Mouse (Mus musculus) spleen, adult 18-20 months (tissue): Measurements from ENCODE around the gene Ndel1.
A peak's percentile ranks its signal among the peaks of the same experiment; 100 is the strongest.
"Not testable (repeated sequence)": the region's sequence is repeated elsewhere in the genome, so short reads cannot be mapped to it uniquely, and the experiment has no call there.

Experiments used
- DNase-seq, 2 experiments: peaks; one replicate each; pipeline ENCODE4 v3.0.0; 2022; ENCODE audit warnings: mixed read lengths in 2 of 2

The Ndel1 gene

DNA sequence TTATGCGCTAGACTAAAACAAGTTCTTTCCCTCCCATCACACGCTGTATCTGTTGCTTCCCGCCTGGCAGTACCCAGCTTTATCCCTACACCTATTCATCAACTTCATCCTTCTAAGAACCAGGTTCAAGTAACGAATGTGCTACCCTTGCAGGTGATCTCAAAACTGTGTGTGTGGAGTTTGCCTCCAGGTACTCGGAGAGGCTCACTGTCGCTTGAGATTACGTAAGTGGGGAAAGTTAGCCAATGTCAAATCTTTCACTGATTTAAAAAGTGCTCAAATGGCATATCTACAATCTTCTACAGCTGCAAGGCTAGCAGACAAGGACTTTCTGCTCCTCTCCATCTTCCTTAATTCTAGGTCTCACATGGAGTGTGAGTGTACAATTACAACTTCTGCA, 20.8 kb downstream of the Ndel1 start:
- no peak for DNase-seq

DNA sequence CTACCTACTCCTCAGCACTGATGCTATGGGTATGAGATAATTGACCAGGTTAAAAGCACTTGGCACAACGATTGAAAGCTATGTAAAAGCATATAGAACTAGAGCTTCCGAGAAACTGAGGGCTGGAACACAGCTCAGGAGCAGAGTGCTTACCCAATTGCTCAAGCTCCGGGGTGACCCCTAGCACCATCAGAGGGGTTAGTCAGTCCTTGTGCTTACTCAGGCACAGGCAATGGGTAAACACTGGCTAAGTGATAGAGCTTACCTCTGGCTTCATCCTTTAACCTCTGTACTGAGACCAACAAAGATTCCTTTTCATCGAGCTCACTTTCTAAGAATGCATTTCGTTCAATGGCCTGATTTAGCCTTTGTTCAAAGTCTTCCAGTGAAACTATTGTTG, 32.1 kb downstream of the Ndel1 start:
- no peak for DNase-seq

DNA sequence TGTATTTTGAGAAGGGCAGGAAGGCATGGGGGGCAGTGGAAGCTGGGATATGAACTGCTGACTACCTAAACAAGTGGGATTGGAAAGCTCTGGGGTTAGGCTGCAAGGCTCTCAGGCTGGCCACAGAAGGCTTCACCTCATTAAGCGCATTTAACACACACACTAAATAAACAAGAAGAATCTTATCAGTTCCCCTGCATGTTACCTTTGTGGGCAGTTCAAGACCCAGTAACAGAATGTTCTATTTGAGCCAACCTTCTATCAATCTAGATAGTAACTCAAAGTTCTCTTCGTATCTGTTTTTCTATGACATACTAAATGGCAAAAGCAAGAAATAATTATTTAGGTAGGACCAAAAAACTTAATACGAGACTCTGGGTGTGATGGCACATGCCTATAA, 36.6 kb downstream of the Ndel1 start:
- no peak for DNase-seq

DNA sequence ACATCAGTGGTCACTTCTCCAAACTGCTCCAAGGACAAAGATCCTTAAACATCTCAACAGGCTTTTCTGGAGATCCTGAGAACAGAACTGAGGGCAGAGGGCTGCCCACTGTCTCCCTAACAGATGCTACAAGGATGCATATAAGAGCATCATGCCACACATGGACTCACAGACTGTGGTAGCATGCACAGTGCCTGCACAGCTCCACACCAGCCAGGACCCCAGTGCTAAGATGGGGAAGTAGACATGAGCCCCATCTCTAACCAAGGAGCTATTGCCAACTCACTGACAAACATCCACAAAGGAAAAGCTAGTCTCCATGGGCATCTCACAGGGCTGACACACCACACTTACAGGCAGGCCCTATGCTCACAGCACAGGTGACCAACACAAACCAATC, 38.1 kb downstream of the Ndel1 start:
- no peak for DNase-seq

DNA sequence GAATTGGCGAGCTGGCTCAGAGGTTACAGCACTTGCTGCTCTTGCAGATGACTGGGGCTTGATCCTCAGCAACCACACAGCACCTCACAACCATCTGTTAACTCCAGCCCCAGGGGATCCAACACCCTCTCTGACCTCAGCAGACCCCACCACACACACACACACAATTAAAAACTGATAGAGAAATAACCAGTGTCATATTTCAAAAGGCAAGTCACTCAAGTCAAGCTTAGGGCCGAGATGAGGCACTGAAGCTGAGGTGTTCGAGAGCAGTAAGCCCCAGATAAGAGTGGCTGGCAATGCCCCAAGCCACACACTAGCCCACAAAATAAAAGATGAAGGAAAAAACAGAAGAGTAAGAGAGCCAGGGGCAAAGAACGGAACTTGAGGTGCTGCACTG, 38.9 kb downstream of the Ndel1 start:
- DNase-seq: no peak

DNA sequence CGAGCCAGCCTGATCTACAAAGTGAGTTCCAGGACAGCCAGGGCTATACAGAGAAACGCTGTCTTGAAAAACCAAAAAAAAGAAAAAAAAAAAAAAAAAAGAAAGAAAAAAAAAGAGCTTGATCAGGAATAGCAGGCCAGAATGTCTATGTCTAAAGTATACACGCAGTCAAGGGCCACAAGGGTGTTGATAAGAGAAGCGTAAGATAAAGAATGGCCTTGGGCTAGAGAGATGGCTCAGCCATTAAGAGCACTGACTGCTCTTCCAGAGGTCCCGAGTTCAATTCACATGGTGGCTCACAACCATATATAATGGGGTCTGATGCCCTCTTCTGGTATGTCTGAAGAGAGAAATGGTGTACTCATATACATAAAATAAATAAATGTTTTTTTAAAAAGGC, 40.1 kb downstream of the Ndel1 start:
- DNase-seq: not testable (repeated sequence)

DNA sequence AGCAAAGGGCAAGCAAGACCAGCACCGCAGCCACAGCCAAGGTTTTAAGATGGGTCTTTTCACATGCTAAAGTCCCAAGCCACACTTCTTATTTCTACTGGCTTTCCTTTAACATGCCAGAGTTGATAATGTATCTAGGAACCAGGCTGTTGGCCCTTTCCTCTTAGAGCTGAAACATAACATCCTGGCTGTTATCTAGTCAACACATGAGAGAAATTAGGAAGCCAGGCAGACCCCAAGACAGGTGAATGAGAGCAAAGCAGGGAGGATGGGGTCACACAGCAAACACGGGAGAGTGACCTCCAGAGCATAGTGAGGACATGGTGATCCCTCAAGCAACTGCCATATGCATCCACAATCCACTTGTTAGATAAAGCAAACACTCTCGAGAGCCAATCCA, 44.9 kb downstream of the Ndel1 start:
- no peak for DNase-seq

DNA sequence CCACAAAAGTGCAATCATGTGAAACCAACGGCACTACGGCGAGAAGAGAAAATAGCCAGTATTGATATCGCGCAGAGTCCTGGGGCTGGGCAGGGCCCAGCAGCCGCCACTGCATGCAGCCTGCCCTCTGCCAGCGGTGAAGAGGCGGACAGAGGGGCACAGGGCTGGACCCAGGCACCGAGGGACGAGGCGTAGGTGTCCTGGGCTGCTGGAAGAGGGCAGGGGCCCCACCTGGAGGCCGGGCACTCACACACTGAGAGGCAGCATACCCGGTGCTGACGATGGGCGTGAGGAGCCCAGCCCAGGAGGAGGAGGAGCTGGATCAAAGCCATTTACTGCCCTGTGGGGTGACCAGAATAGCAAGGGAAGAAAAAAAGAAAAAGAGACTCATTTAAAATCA, 49.3 kb downstream of the Ndel1 start:
- DNase-seq: no peak

DNA sequence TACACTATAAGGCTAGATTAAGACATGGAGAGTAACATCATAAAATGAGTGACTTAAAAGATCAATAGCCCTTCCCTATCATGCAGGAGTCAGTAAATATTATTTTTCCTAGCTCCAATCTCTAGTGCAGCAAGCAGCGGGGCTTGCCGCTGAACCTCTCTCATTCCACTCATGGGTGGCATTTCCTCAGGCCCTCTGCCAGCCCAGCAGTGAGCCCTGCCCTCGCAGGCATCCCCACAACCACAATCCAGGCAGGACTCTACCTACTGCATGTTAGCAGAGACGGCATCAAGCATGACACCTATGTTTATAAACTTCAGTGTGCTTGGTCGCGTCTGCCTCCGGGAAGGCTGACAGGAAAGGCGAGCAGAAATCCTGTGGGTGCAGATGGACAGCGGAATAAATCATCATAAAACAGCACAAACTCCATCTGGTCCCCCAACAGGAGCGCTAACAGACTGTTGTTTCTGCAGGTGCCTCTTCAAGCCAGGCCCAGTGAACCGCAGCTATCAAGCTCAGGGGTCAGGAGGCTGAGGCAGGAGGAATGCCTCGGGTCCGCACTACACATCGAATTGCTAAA, 52.3 kb downstream of the Ndel1 start:
- DNase-seq: no peak

DNA sequence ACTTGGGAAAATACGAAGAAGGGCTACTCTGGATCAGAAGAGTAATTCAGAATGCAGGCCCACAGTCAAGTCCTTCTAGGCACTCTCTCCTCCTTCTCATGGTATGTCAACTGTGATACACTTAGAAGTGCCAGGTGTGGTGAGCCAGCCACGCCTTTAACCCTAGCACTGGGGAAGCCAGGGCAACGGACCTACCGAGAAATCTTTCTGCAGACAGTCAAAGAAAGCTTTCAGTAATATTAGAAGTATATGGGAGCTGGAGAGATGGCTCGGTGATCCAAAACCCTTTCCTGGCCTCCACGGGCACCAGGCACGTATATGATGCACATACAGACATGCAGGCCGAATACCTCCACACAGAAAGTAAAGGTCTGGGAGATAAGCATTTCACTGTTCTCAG, 53.2 kb downstream of the Ndel1 start:
- no peak for DNase-seq

DNA sequence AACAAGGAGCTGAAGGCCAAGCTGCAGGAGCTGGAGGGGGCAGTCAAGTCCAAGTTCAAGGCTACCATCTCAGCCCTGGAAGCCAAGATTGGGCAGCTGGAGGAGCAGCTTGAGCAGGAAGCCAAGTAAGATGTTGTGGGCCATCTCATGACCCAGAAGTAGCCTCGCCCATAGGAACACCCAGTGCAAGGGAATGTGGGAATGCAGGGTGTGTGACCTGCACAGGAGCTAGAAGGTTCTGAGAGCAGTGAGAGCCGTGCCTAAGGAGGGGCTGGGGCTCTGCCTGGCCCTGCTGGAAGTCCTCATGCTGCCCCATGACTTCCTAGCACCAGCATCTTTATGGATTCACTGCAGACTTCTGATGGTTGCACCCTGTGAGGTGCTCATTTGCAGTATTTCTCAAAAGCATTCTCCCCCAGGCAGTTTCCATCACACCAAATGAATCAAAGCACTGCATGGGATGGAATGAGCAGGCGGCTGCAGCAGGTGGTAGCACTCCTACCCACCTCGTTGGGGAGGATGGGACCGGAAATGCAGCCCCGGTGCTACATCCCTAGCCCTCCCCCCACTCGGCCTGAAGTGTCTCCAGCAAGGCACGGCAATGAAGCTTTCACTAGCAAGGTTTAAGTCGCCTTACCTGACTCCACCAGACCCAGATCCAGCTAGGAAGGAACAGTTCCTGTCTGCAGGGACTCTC, 59.6 kb downstream of the Ndel1 start:
- DNase-seq: no peak

DNA sequence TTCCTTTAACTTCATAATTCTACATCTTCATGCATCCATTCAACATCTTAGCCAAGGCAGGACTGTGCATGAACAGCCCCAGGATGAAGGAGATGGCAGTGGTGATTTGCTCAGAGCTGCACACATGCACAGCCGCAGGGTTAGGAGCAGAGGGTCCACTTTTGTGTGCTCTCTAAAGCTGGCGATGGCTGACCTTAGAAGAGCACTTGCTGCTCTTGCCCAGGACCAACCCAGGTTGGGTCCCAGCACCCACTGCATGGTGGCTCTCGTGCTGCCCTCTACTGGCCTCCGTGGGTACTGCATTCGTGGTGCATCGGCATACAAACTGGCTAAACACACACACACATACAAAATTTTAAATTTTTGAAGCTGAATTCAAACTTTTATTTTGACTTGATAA, 63.9 kb downstream of the Ndel1 start:
- peak; percentile 22 to 68 for DNase-seq

DNA sequence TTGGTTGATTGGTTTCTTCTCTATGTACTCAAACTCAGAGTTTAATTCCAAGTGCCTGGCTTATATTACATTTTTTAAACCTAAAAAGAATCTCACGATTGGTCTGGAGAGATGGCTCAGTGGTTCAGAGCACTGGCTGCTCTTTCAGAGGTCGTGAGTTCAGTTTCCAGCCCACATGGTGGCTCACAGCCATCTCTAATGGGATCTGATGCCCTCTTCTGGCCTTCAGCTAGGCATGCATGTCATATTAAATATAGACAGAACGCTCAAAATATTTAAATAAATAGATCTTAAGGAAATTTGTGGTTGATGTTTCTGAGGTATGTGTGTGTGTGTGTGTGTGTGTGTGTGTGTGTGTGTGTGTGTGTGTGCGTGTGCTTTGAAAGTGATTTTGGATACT, 66.5 kb downstream of the Ndel1 start:
- no peak for DNase-seq

DNA sequence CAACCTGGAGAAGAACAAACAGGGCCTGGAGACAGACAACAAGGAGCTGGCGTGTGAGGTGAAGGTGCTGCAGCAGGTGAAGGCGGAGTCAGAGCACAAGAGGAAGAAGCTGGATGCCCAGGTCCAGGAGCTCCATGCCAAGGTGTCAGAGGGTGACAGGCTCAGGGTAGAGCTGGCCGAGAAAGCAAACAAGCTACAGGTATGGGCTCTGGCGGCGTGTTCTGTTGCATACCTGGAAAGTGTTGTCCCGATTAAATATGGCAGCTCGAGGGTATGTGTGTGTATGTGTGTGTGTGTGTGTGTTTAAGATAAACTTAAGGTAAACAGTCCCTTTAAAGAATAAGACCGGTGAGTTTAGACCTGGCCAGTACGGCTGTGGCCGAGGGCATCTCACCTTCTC, 73.4 kb downstream of the Ndel1 start:
- no peak for DNase-seq

DNA sequence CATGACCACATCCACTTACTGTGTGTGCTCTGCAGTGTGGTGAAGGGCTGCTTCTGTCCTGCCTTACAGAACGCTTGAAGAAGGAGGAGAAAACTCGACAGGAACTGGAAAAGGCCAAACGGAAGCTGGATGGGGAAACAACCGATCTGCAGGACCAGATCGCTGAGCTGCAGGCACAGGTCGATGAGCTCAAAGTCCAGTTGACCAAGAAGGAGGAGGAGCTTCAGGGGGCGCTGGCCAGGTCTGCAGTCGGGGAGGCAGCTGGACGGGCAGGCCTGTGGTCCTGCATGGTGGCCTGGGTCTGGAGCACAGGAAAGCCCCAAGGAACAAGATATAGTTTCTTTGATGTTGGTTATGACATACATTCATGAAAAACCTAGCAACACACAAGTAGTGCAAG, 79.9 kb downstream of the Ndel1 start:
- DNase-seq: no peak

DNA sequence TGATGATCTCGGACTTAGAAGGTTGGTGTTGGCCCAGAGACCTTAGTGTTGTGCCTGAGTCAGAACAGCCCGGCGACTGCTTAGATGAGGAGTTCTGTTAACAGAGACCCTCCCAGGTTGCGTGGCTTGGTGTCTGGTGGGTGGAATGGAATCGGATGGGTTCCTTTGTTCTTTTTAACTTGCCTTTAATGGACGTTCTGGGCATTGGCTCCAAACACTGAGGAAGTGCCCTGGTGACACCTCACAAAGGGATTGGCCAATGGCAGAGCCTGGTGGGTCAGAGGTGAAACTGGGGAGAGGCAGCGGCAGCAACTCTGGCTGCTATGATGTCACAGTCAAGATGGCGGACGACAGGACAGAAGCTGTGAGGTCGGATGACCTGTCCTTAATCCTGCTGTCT, 80.9 kb downstream of the Ndel1 start:
- DNase-seq: no peak

DNA sequence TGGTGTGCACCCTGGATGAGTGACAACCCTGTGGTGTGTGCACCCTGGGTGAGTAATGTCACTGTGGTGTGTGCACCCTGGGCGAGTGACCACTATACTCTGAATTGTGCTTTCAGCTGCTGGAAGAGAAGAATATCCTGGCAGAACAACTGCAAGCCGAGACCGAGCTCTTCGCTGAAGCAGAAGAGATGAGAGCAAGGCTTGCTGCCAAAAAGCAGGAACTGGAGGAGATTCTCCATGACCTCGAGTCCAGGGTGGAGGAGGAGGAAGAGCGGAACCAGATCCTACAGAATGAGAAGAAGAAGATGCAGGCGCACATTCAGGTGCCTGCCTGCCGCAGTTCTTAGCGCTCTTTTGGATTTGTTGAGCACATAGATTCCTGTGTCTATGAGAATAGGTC, 84.4 kb downstream of the Ndel1 start:
- DNase-seq: no peak

DNA sequence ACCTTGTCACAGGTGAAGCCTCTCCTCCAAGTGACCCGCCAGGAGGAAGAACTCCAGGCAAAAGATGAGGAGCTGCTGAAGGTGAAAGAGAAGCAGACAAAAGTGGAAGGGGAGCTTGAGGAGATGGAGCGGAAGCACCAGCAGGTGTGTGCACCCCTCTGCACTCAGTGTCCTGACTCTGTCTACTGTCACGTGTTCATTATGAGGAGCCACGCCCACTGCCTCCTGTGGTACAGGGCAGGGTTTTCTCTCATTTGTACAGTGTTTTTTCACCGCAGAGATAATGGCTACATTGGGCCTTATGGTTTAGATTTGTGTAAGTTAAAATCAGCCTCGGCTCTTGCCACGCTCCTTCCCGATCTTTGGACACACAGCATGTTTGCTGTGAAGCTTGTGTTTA, 85.8 kb downstream of the Ndel1 start:
- no peak for DNase-seq

DNA sequence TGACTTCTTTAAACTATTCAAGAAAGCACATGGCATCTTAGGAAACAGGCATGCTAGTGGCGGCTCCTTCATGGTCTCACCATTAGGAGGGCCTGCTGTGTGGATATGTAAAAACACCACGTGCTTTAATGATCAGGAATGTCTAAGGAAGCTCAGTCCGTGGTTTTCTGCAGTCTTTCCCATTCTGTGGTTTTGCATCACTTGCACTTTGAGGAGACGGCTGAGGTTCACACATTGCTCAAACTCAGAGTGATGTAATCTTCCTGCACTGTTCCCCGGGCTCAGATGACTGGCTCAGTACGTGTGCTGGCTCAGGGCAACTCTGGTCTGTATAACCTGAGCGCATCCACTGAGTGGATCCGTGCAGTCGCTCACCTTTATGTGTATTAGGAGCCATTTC, 89.3 kb downstream of the Ndel1 start:
- no peak for DNase-seq

DNA sequence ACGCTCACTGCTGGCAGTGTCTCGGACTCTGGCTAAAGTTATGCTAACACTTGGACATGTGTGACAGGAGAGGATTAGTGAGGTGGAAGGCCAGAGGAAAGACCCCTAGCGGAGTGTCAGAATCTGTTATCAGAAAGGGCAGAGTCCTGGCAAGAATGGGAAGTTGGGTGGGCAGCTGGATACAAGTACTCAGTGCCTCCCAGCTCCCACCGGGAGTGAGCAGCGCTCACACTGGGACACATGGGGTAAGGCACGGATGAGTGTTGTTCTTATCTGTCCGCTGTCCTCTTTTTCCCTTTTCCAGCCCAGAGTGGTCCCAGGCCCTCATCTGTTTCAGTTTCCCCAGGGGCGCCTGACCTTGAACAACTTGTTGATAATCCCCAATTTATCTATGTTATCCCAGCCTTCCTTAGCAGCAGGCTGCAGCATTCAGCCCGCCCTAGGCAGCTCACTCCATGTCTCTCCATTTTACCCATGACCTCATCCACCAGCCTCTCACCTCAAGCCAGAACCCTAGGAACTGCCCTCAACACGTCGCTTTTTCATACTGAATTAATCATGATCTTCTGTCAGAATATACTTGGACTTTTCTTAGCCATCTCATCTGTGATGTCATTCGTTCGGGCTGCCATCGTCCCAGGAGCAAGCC, 91.1 kb downstream of the Ndel1 start:
- no peak for DNase-seq

DNA sequence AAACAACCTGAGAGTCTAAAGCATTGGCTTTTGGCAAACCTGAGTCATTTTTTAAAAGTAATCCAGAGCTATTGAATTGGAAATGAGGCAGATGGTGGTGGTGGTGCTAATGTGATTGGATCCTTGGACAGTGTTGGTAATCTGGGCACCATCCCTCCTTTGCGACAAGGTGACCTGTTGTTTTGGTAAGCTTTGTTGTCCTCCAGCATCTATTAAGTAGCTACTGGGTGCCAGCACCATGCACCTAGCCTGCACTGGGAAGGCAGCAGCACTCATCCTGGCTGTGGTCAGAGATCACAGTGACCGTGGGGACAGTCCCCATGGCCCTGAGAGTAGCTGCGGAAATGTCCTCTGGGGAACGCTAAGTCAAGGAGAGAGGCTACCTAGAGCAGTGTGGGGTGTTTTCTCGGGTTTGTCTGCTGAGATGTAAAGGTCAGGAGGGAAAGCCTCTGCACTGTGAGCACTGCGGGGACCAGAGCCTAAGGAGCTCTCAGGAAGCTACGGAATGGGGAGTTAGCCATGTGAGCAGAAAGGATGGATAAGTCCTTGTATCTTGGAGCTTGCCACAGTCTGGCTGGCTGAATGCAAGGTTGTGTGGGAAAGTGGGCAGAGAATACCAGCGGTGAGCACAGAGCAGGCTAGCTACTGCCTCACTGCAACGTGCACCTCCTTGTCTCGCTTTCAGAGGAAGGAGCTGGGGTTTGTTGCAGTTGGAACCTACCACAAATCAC, 91.8 kb downstream of the Ndel1 start:
- no peak for DNase-seq

DNA sequence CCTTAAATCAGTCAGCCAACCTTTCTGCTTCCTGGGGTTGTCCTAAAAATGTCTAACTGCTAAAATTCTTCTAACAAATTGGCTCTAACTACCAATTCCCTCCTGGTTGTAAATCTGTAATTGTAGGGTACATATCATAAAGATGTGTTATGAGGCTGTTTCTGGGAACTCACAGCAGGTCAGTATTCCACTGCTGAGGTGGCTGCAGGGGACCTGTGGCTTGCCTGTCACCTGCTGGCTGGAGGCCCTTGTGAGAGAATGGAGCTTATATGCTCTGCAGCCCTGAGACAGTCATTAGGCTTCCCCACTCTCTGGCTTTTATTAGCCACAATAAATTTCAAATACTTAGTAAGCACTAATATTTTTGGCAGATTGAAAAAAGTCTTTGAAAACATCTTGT, 92.8 kb downstream of the Ndel1 start:
- DNase-seq: no peak

DNA sequence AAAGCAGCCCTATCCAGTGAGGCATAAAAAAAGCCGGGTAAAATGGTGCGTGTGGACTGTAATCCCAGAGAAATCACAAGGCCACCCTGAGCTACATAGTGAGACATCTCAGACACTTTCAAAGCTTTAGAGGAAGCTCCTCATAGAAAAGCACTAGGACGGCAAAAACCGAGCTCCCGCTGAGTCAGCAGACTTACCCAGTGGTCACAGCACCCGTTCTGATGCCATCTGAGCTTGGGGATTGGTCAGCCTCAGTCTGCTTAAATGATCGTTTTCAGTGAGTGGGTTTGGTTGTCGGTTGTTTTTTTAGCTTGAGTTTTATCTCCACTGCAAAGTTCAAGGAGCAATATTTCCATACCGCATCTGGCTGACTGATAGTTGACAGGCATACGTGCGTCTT, 93.7 kb downstream of the Ndel1 start:
- DNase-seq: no peak

DNA sequence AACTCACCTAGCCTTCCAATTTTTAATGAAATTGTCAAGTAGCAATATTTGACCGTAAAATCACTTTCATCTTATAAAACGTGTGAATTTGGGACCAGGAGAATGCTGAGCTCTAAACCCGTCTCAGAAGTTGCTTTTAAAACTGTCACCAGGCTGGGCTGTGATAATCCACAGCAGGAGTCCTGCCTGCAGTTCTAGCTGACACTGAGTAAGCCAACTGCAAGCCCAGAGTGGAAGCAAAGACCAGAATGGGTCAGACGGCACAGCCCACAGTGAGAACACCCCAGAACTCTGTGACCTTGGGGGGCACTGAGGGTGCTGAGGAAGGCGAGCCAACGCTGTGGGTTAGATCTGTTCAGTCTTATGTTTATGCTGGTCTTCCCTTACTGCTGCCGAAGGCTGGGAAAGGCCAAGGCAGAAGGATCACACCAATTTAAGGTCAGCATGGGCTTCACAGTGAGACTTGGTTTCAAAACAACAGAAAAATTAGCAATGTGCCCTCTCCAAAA, 95.5 kb downstream of the Ndel1 start:
- DNase-seq: no peak
